Comparison of ENCODE assay signal across 25 mouse cellular contexts in genomic region chr17:26023181-26023580, GRCm38 (mm10). TPM values are rescaled to one million over a fixed set of nuclear protein-coding genes. Genes with fewer than 3 reads are reported as not detected.
DNase-seq lines count a peak whose midpoint lies in the region; ATAC-seq and TF ChIP-seq lines count a peak whose summit lies in the region.
"Had no signal": no experiment of that assay in that cellular context is flagged by ENCODE, and none has a peak within 500 bp of the region (broad histone marks: within the 10 kb centered on the region; RNA-seq: fewer than 3 reads in every experiment).

No protein-coding gene starts in this region.

- peak; percentile 24 for TF ChIP-seq POLR2A in kidney, adult 2 months (IDR thresholded peaks at IDR 0.05; ENCODE audit: low read depth, low read length)

- TF ChIP-seq CTCF in kidney, adult 2 months (conservative IDR thresholded peaks at IDR 0.05; ENCODE audit: insufficient read depth, insufficient read length, low read depth, low read length), result no peak
- TF ChIP-seq CTCF in kidney, postnatal 0 days (IDR thresholded peaks at IDR 0.05; ENCODE audit: low read depth), result no peak

- peaks cover 23% of the 10 kb centered on the region for H3K4me1 ChIP-seq in kidney, adult 2 months (ENCODE audit: control insufficient read depth, insufficient read depth, low read length)
- H3K4me1 ChIP-seq in kidney, embryonic 14.5 days (ENCODE audit: control insufficient read depth, insufficient read depth, low read length), result no peaks in the 10 kb centered on the region
- 0 out of 2 replicates have a peak, but pooled peaks cover 5% of the 10 kb centered on the region for H3K4me1 ChIP-seq in kidney, postnatal 0 days (replicated peaks; ENCODE audit: insufficient read depth, low read length)
- H3K4me1 ChIP-seq: embryonic facial prominence, embryonic 13.5 days; forebrain, embryonic 10.5 days; forebrain, embryonic 13.5 days; hindbrain, embryonic 10.5 days had no signal

- no peak overlapping the region for H3K4me2 ChIP-seq in kidney, embryonic 14.5 days (replicated peaks; ENCODE audit: low read depth, low read length)
- no peak overlapping the region for H3K4me2 ChIP-seq in kidney, postnatal 0 days (ENCODE audit: low read length)
- H3K4me2 ChIP-seq: embryonic facial prominence, embryonic 13.5 days; forebrain, embryonic 13.5 days; hindbrain, embryonic 13.5 days had no signal

- no peaks in the 10 kb centered on the region; the same call in 1 of the 2 replicates for H3K36me3 ChIP-seq in kidney, adult 2 months (ENCODE audit: control insufficient read depth, insufficient read depth, low read length)
- peaks cover 3% of the 10 kb centered on the region; the same call in 1 of the 2 replicates for H3K36me3 ChIP-seq in kidney, embryonic 14.5 days (ENCODE audit: control insufficient read depth, insufficient read depth, low read length)
- H3K36me3 ChIP-seq in kidney, postnatal 0 days (ENCODE audit: insufficient read depth, low read length), result peaks cover 3% of the 10 kb centered on the region; the same call in 1 of the 2 replicates

- WGBS in kidney, adult 2 months, result 79% methylated on average over 5 of the region's 5 CpGs
- 95% methylated on average over 5 of the region's 5 CpGs for WGBS in kidney, embryonic 14.5 days
- 91% methylated on average over 5 of the region's 5 CpGs for WGBS in kidney, postnatal 0 days

- peak; percentile 62 for DNase-seq in kidney, adult 2 months
- no peak for DNase-seq in kidney, postnatal 0 days (ENCODE audit: low spot score)
- DNase-seq in kidney, postnatal 25 days, result no peak
- DNase-seq in lung, postnatal 36 days, result peak; percentile 35
- no peak for DNase-seq in lung, adult 18-20 months
- DNase-seq: adrenal gland, adult 2 months; adrenal gland, postnatal 14 days; cerebellum, adult 11 months; cerebellum, adult 2 months; cerebellum, adult 9-11 months; cerebellum, postnatal 25 days; gastrocnemius, postnatal 10 days; gastrocnemius, postnatal 36 days; heart, adult 2 months; heart, postnatal 36 days had no signal

- no peak overlapping the region for H3K4me3 ChIP-seq in kidney, adult 2 months (ENCODE audit: insufficient read depth, low read depth, low read length)
- H3K4me3 ChIP-seq in kidney, embryonic 14.5 days (ENCODE audit: low read length), result no peak overlapping the region
- no peak overlapping the region for H3K4me3 ChIP-seq in kidney, postnatal 0 days (replicated peaks; ENCODE audit: low read depth, low read length)
- H3K4me3 ChIP-seq: embryonic facial prominence, embryonic 13.5 days; forebrain, embryonic 10.5 days; forebrain, embryonic 13.5 days; heart, adult 2 months; heart, embryonic 10.5 days; hindbrain, embryonic 10.5 days; hindbrain, embryonic 13.5 days had no signal

- no peak for ATAC-seq in kidney, embryonic 14.5 days (ENCODE audit: low FRiP score, low TSS enrichment)
- no peak for ATAC-seq in kidney, postnatal 0 days (replicated peaks; ENCODE audit: low FRiP score, low read depth)
- ATAC-seq: CD4-positive, CD25-positive, alpha-beta regulatory T cell, adult 4 months; forebrain, embryonic 13.5 days; forebrain, embryonic 16.5 days; hindbrain, embryonic 16.5 days had no signal

- no peaks in the 10 kb centered on the region for H3K27me3 ChIP-seq in kidney, adult 2 months (replicated peaks; ENCODE audit: control insufficient read depth, insufficient read depth, low read length)
- no peaks in the 10 kb centered on the region for H3K27me3 ChIP-seq in kidney, embryonic 14.5 days (ENCODE audit: control insufficient read depth, insufficient read depth, low read length)
- H3K27me3 ChIP-seq in kidney, postnatal 0 days (ENCODE audit: insufficient read depth, low read length), result no peaks in the 10 kb centered on the region
- H3K27me3 ChIP-seq: embryonic facial prominence, embryonic 13.5 days; forebrain, embryonic 13.5 days; hindbrain, embryonic 13.5 days had no signal

- no peaks in the 10 kb centered on the region for H3K9me3 ChIP-seq in kidney, embryonic 14.5 days (ENCODE audit: control insufficient read depth, low read length)
- H3K9me3 ChIP-seq in kidney, postnatal 0 days (replicated peaks; ENCODE audit: low read length), result no peaks in the 10 kb centered on the region
- H3K9me3 ChIP-seq: embryonic facial prominence, embryonic 13.5 days; forebrain, embryonic 10.5 days; forebrain, embryonic 13.5 days; heart, embryonic 10.5 days; hindbrain, embryonic 10.5 days; hindbrain, embryonic 13.5 days had no signal

- H3K9ac ChIP-seq in kidney, embryonic 14.5 days (ENCODE audit: low read depth, low read length), result no peak overlapping the region
- no peak overlapping the region for H3K9ac ChIP-seq in kidney, postnatal 0 days (ENCODE audit: low read depth, low read length)
- H3K9ac ChIP-seq: embryonic facial prominence, embryonic 13.5 days; forebrain, embryonic 13.5 days; hindbrain, embryonic 13.5 days had no signal

- H3K27ac ChIP-seq in kidney, adult 2 months (ENCODE audit: insufficient read depth, low read depth, low read length), result peak overlapping the region; percentile 98
- H3K27ac ChIP-seq in kidney, embryonic 14.5 days (ENCODE audit: low read depth, low read length), result no peak overlapping the region
- peak overlapping the region; percentile 62 for H3K27ac ChIP-seq in kidney, postnatal 0 days
- H3K27ac ChIP-seq: embryonic facial prominence, embryonic 13.5 days; forebrain, embryonic 10.5 days; forebrain, embryonic 13.5 days; heart, adult 2 months; heart, embryonic 10.5 days; hindbrain, embryonic 10.5 days; hindbrain, embryonic 13.5 days had no signal

RNA-seq across cellular contexts. Expression of gene Capn15, which starts 37.6 kb away (rescaled TPM):
- polyA plus RNA-seq in kidney, adult 2 months (2012; rRNA removed), result 24.0 and 31.6 TPM in 2 replicates
- polyA plus RNA-seq in kidney, embryonic 14.5 days (2014; fragmentation: Nextera tagmentation; extraction: Ambion mirVana), result 27.1 and 35.3 TPM in 2 replicates
- 17.0 and 19.8 TPM in 2 replicates for polyA plus RNA-seq in kidney, postnatal 0 days (2015; fragmentation: Nextera tagmentation; extraction: Ambion mirVana)

RNA-seq across cellular contexts. Expression of gene Rab11fip3, which starts 46.2 kb away (rescaled TPM):
- polyA plus RNA-seq in kidney, adult 2 months (2012; rRNA removed), result 454 and 517 TPM in 2 replicates
- 15.0 and 24.2 TPM in 2 replicates for polyA plus RNA-seq in kidney, embryonic 14.5 days (2014; fragmentation: Nextera tagmentation; extraction: Ambion mirVana)
- 35.3 and 40.2 TPM in 2 replicates for polyA plus RNA-seq in kidney, postnatal 0 days (2015; fragmentation: Nextera tagmentation; extraction: Ambion mirVana)

Comparison
In these comparisons a context has a peak if more than half of its experiments do, and no peak if none do; other contexts are left out.
1. DNase-seq: peak in kidney, adult 2 months (single experiment) and lung, postnatal 36 days (single experiment); none in kidney, postnatal 0 days (single experiment), kidney, postnatal 25 days (0 of 2) and lung, adult 18-20 months (0 of 2).
2. RNA of gene Rab11fip3, which starts 46.2 kb away (polyA plus RNA-seq): 454 to 517 TPM in kidney, adult 2 months; 35.3 to 40.2 TPM in kidney, postnatal 0 days and 15.0 to 24.2 TPM in kidney, embryonic 14.5 days; every median in the first group is over 10 times any median in the second.